Mouse (Mus musculus): ENCODE measurements around the gene Asb5.
"Not testable (repeated sequence)": the region's sequence is repeated elsewhere in the genome, so short reads cannot be mapped to it uniquely, and the experiment has no call there.

Asb5 gene

DNA sequence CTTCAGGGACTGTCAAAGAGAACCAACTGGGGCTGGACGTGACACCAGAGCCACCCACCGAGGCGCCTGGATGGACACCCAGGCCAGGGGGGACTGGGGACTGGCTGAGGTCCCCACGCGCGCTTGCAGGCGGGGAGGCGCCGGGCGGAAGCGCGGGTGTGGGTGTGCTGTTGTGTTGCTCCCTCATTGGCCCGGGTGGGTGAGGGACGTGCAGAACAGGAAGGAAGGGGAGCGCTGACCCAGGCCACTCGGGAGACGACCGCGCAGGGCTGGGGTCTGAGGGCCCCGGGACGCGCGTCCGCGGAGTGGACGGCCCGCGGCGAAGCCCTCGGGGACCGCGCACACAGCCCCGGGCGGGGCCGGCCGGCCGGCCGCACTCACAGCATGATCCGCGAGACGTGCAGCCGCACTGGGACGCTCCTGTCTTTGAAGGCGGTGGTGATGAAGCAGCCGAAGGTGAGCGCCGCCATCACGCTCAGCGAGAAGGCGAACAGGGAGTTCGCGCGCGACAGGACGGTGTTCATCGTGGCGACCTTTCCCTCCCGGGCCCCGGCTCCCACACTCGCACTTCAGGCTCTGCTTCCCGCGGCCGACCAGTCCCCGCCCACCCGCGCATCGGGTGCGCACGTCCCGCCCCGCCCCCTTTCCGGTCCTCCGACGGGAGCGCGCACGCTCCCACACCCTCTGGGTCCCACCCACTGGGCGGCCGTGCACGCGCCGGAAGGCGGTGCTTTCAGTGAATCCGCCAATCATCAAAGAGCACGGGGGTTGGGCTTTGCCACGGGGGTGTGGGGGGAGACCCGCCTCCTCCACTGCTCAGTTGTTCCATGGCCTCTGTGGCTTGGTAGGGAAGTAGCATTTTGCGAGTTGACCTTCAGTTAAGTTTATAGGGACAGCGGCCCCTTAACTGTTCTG, at the start of gene Asb5, which contains the start of gene Spcs3:
Gene Asb5 (plus strand): TSS at position 199 of the 915 bp plus-strand sequence.
Gene Spcs3 (minus strand): TSS at position 617 of the 915 bp plus-strand sequence.
- peak; percentile 97 for DNase-seq (ENCODE audit: low read depth, low spot score)

DNA sequence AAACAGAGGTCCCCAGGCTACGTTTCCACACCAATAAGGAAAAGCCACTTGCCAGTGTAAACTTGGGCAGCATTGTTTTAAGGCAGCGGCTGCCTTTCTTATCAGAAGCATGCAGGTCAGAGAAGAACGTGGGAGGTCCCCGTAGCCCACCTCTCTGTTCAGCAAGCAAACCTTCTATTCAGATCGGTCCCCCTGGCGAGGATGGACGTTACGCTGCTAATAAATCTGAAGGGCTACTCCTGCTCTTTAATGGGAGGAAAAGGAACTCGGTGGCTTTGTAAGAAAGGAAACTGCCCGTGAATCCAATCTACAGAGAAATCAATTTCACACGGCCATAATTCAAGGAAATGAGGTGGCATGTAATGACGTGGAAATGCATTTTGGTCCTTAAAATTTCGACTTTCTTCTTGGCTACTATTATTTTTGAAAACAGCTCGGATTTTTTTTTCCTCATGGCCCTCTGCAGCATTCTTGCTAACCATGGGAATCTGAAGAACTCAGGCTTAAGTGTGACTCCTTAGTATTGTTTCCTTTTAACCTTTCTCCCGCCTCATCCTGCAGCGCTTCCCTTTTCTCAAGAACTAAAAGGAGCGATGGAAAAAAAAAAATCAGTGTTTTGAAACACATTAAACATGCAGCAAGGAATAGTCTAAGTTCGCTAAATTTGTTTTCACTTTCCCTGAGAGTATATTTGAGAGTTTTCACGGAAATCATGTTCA, 42.7 kb upstream of the Asb5 start:
- peak; percentile 41 for DNase-seq (ENCODE audit: low read depth, low spot score)

DNA sequence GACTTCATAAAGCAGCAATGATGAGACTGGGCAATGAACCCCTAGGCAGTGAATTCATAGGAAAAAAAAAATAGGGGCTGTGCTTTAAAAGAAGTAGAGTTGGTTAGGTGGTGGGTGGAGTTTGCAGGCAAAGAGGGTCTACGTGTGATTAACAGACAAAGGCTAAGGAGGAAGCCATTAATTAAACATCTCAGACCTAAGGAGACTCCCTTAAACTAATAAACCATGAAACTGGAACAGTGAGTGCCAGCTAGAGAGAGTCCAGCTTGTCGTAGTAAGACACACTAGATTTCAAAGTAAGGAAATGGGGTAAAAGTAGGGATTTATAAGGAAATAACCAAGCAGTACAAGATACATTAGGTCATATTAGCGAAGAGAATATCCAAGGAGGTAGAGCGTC, 40.9 kb upstream of the Asb5 start:
- no peak for DNase-seq (ENCODE audit: low read depth, low spot score)

DNA sequence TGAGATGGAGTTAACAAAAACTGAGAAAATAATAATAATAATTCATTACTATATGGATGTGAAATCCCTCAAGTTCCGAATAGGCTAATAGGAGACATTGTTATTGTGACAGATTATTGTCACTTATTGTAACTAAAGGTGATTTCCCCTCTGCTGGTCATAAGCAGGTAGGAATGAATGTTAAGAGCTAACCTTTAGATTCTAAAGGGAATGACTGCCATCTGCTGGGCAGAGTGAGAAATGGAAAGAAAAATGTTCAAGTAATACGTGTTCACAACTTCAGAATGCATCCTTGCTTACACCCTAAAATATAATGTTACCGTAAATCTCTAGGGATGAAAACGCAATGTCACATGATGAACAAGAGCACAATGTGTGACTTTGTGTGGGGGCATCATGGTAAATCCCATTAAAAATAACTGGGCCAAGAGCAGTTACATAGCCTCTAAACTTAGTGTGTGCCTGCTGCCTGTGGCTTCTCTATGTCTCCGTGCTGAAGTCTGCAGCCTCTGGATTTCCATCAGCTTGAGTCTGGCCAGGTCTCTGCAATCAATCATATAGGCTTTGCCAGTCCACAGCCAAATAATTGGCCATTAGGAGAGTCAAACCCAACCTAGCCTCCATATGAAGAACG, 38.2 kb upstream of the Asb5 start:
- peak; percentile 79 for DNase-seq (ENCODE audit: low read depth, low spot score)

DNA sequence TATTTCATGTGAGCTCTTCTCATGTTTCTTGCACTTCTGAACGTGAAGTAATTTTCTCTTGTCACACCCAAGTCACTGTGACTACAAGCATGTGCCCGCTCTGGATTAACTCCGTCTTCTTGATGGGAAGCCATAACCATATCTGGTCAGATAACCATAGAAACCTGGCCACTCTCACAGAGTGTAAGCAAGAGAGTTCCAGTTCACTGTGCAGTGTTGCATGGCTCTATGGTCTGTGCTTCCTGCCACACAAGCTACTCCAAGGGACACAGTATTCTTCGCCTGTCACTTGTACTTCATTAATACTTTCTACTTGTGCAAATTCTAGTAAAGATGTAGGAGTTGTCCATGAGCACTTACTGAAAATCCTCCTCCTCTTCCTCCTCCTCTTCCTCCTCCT, 37.4 kb upstream of the Asb5 start:
- DNase-seq (ENCODE audit: low read depth, low spot score): no peak

DNA sequence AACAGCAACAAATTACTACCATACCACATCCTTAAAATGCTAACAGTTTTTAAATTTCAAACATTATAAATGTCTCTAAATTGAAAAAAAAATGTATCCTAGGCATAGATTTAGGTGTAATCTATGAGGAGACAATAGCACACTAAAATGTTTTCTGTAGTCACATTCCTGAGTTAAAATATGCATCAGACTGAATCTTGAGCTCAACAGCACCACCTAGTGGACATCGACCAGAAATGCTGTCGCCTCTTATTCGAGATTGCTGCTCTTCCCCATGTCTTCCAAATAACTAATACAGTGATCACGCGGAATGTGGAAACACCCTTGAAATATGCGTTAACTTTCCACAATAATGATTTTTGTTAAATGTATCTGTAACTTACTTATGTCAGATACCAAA, 36.3 kb upstream of the Asb5 start:
- peak; percentile 77 for DNase-seq (ENCODE audit: low read depth, low spot score)

DNA sequence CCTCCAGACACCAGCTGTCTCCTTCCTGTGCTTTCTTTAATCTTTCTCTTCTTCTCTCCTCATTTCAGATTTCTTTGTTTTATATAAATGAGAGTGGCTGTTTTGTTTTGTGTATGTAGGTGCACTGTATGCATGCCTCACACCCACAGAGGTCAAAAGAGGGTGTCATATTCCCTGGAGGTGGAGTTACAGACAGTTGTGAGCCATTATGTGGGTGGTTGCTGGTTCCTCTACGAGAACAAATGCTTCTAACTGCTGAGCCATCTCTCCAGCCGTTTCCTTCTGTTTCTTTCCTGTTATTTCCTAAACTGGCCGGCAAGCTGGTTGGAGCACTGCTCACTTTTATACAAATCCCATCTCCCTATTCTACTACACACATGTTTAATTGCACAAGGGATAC, 35.5 kb upstream of the Asb5 start:
- no peak for DNase-seq (ENCODE audit: low read depth, low spot score)

DNA sequence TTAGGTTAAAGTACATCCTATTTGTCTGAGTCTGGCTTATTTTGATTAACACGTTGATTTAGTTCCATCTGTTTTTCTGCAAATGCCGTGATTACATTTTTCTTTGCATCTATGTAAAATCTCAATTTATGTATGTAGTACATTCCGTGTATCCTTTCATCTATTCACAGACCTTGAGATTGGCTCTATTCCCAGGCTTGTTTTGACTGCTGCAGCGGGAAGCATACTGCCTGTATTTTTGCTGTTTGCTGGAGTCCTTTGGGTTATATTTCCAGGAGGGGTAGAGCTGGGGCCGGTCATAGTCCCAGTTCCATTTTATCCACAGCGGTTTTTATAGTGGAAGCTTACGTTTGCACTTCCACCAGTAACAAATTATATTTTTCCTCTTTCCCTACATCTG, 26.3 kb upstream of the Asb5 start:
- DNase-seq (ENCODE audit: low read depth, low spot score): no peak

DNA sequence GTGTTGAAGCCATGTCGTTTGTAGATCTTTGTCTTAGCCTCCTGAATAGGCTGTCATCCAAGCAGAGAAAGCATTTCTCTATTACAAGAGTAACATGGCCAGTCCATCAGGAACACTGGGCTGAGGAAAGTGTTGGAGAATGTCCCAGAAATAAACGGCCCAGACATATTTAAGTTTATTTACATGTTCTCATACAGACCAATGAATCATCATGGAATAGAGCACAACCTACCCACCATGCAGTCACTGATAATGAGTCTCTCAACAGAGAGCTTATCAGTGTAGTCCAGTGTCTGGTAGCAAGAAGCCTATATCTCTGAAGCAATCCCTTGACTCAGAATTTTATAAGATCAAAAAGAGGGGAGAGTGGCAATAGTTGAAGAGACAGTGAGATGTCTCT, 24.3 kb upstream of the Asb5 start:
- DNase-seq (ENCODE audit: low read depth, low spot score): no peak

DNA sequence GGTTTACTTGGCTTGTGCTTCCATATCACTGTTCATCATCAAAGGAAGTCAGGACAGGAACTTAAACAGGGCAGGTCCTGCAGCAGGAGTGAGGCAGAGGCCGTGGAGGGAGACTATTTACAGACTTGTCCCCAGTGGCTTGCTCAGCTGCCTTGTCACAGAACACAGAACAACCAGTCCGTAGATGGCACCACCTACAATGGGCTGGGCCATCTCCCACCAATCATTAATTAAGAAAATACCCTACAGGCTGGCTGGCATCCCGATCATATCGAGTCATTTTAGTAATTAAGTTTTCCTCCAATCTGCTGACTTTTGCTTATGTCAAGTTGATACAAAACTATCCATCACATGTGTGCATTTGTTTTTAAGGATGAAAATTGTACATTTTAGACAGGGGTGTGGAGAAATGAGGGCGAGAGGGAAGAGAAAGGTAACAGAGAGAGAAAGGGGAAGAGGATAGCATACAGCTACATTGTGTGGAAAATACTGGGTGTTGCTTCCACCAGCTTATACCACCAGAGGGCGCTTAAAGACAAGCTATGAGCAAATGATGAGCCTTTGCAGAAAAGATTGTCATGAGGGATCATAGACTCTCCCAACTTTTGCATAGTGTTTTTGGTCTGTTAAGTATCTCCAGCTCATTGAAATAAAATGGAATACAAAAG, 21.8 kb upstream of the Asb5 start:
- DNase-seq (ENCODE audit: low read depth, low spot score): peak; percentile 72

DNA sequence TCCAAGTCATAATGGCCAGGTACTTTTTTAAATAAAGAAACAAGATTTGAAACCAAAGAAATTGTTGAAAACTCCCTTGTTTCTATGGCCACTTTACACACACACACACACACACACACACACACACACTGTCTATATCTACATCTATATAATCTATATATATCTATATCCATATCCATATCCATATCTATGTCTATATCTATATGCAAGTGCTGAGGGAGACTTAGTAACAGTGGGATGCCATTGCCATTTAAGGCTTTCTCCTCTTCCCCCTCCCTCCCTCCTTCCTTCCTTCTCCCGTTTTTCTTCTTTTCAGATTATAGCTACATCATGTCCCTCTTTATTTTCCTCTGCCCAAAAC, 21.3 kb upstream of the Asb5 start:
- DNase-seq (ENCODE audit: low read depth, low spot score): no peak

DNA sequence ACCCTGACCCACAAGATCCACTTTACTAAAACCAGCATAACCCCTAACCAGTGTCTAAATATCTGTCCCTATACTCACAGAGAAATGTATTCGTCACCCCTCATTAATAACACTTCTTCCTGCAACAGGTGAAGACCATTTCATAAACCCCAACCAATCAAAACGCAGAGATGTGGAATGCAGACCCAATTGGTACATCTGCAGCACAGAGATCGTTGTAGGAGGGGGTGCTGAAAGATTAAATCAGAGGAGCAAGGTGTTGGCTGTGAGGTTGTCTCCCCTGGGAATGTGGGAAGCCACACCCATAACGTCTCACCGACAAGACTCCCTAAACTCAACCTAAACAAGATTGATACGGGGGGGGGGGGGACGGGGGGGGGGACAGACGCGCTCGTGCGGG, 20.6 kb upstream of the Asb5 start:
- DNase-seq (ENCODE audit: low read depth, low spot score): peak; percentile 21

DNA sequence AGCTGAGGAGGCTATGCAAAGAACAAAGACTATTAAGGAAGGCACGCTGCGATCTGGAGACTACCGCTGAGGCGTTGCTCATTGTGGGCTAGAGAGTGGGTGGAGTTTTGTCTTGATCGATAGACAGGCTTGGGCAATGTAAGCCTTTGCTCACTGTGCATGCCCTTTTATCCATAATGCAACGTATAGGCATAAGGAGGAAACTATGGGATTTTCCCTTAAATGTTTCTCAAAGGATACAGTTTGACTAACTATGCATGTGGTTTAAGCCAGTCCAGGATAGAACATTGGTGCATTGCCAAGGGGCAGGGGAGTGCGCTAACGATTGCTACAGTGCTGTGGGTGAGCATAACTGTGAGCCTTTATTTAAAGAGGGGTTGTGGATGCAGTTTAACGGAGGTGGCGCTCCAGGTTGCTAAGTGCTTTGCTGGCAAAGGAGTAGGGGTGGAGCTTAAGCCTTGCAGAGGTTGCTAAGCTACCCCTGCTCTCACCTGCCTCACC, 20.1 kb upstream of the Asb5 start:
- peak; percentile 24 for DNase-seq (ENCODE audit: low read depth, low spot score)

DNA sequence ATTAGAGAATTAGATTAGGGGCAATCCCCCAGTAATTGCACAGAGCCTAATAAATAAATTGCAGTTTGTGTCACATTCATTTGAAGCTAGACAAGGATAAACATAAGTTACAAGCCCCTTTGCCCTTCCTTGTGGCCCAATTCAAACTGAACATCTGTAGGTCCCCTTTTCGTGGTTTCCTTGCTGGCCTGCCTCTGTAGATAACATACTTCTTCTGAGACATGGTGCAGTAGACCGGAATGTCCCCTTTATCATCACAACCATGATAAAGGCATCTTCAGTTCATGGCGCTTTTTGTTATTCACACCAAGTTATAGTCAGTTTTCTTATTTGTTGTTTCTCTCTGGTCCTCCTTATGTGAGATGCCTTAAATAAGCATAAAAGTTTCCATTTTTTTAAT, 17.6 kb upstream of the Asb5 start:
- no peak for DNase-seq (ENCODE audit: low read depth, low spot score)

DNA sequence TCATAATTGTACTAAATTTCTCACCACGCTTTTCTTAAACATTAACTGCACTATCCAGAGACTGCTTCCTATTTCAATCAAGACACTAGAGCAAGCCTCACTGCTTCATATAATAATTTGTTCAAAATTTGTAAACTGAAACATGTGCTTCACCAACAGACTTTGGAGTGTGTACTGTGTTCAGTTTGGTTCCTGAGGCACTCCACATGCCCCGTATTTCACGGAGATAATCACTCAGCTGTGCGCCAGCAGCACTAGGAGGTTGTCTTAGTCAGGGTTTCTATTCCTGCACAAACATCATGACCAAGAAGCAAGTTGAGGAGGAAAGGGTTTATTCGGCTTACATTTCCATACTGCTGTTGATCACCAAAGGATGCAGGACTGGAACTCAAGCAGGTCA, 17.2 kb upstream of the Asb5 start:
- not testable (repeated sequence) for DNase-seq (ENCODE audit: low read depth, low spot score)

DNA sequence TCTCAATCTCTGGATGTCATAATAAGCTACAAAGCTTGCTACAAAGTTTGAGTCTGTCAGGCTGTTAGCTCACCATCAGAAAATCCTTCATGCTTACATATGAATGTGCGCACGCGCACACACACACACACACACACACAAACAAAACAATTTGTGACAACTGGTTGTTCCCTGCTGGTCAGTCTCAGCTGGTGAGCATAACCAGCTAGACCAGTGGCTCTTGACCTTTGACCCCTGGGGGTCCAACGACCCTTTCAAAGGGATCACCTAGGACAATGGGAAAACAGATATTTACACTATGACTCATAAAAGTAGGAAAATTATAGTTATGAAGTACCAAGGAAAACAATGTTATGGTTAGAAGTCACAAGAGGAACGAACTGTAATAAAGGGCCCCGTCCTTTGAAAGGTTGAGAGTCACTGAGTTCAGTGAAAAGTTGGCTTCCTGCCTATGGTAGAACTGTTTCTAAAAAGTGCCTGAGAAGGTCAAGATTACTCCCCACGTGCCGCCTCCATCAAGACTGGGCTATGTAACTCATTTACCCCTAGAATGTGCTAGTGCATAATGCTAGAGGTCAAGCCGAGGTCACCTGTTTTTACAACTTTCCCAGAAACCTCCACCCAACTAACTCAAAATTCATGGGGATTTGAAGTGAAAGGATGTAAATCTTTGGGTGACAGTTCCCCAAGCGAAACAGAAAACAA, 10.5 kb upstream of the Asb5 start:
- no peak for DNase-seq (ENCODE audit: low read depth, low spot score)

DNA sequence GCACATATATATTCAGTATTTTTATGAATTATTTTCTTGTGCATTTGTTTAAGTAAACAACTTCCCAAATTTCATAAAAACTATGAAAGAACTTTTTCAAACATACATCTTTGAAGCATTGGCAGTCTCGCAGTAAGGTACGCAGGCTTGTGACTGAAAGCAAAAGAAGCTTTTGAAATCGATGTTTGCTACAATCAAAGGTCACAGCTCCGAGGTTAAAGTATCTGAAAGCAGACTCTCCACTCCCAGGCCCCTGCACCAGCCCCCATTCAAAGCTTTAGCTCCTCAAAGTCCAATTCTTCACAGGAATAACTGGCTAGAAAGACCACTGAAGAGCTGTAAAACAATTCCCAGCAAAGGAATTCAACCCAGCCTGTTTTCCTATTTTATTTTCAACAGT, 8.9 kb upstream of the Asb5 start:
- DNase-seq (ENCODE audit: low read depth, low spot score): no peak

DNA sequence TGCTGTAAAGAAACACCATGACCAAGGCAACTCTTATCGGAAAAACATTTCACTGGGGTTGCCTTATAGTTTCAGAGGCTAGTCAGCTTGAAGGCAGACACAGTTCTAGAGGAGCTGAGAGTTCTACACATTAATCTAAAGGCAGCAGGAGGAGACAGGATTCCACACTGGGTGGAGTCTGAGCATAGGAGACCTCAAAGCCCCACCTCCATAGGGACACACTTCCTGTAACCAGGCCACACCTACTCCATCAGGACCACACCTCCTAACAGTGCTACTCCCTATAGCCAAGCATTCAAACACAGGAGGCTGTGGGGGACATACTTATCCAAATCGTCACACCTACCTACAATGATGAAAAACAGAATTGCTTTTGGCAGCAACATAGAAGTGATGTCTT, 3.8 kb upstream of the Asb5 start:
- no peak for DNase-seq (ENCODE audit: low read depth, low spot score)

DNA sequence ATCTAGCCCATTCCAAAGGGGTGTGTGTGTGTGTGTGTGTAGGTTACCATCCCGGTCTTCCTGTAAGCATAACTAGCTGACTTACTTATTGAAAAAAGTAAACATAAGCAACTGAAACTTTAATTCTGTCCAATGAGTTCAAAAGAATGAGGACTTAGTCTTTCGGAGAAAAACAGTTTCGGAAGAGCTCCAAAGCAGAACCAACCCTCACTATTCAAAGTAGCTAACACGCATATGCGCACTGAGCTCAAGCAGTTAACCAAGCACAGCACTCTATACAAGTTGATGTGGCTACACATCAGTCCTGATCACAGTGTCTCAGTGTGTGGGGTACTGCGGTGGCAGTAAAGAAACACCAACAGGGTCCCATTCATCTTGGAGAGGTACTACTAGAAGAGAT, 2.7 kb upstream of the Asb5 start:
- no peak for DNase-seq (ENCODE audit: low read depth, low spot score)

DNA sequence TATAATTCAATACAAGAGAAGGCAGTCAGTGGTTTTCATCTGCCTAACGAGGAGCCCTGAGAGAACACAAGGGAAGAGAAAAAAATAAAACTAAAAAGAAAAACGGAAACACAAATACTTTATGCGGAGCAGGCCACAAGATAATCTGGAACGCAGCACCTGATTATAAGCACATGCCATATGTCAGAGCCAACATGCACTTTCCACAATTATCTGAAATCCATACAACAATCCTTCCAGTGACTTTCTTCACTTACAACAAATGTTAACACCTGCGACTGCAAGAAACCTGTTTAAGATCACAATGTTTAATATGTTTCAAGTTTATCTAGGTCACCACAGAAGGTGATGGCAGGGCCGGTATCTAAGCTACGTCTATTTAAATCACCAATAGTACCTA, 809 bp upstream of the Asb5 start:
- DNase-seq (ENCODE audit: low read depth, low spot score): no peak

DNA sequence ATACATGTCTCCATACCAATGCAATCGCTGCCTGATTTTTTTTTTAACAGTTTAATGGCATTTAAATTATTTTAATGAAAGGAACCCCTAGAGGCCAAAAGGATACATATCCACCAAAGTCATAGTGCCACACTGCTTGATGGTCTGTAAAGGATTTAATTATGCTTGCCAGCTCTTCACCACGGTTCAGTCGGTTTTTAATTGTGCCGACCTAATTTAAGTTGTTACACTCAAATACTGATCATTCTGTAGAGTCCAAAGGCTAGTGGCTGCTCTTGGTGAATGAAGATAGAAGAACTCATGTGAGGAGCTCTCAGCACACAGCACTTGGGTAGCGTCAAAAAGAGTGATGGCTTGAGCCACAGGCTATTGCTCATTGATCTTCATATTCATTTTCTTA, 5.8 kb downstream of the Asb5 start:
- no peak for DNase-seq (ENCODE audit: low read depth, low spot score)

Data from forelimb bud, embryonic 11.5 days (tissue).